Mouse (Mus musculus): ENCODE data around the gene Adam17.
A peak's percentile ranks its signal among the peaks of the same experiment; 100 is the strongest.

The Adam17 gene

DNA sequence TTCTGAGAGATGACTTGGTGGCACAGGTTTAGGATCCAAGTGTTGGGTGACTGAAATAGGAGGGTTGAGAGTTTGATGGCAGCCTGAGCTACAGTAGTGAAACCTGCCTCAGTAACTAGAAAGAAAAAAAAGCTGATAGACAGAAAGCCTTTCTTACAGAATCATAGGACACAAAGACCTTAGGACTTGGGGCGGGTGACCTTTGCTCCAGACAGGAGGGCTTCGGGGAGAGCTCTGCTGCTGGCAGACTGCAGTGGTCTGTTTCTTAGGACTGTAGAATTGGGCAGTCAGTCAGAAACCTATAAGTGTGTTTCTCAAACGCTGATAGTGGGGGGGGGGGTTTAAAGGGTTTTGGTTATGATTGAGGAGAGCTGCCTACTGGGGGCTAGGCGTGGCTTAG, 67.7 kb downstream of the Adam17 start:
- peak; percentile 63 for DNase-seq

DNA sequence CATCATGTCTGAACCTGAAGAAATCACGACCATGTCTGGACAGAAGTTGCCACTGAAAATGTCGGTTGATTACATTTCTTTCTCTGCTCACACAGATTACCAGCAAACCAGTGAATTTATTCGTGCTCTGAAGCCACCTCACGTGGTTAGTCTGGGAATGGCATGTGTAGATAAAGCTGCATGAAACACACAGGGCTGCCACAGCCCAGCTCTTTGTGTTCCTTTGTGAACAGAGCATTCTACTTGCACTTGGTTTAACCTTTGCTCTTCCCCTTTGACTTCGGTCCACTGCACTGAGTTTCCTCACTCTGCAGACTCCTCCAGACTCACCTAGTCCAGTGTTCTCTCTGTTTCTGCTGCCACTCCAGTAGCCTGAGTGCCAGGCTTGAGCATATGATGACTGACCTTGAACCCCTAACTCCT, 71.1 kb downstream of the Adam17 start:
- DNase-seq = peak; percentile 87

DNA sequence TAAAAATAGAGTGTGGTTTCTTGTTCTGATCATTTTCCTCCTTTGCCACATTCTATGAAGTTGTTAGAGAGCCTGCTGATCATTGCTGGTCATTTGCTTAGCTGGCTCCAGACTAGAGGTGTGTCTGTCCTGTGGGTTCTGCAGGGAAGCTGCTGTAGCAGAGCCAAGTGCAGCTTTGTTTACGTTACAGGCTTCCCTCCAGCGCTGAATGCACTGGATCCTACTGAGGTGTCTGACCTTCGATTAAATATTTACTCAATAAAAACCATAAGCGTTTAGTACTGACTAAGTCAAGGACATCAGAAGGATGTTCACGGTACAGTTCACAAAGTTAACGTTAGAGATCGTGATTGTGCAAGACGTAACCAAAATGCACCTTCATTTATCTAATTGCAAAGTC, 71.5 kb downstream of the Adam17 start:
- peak; percentile 73 for DNase-seq

DNA sequence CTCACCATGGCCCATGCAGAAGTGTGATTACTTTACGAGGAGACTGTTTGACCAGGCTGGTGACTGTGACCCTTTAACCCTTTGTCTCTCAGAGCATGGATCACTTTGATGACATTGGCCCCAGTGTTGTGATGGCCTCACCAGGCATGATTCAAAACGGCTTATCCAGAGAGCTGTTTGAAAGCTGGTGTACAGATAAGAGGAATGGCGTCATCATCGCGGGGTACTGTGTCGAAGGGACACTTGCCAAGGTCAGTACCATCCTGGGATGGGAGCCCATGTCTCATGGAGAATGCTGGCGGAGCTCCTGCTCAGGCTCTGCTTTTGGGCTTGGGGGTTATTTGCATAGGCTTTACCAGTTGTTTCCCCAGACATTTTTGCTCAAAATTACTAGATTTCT, 72.1 kb downstream of the Adam17 start:
- no peak for DNase-seq

DNA sequence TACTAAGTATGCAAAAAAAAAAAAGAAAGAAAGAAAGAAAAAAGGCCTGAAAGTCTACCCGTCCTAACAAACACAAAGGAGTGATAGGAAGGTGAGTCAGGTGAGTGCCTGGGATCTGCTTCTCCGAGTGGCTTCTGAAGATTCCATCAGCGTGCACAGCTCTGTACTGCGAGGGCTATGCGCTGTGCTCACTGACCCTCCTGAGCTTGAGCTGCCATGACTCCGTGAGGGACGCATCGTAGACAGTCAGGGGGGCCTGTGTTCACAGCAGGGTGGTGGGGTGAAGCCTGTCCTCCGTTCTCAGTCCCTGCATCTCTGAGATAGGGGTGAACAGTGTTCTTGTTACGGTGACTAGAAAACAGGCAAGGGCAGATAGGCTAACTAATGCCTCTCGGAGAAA, 74.6 kb downstream of the Adam17 start:
- no peak for DNase-seq

DNA sequence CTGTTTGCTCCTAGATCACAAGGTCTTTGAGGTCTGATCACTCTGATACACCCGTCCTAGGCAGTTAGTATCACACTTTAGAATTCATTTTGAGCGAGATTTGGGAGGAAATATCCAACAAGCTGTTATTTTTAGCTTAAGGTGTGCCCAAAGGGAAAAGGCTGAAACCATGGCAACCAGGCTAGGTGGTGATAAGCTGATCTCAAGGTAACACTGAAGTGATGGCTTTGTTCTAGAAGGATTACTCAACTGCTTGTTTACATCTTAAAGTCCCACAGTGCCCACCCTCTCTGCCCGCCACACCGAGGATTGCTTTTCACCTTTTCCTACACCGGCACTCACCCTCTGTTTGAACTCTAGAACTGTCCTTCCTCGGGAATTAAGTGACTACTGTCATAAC, 83.8 kb downstream of the Adam17 start:
- DNase-seq = no peak

DNA sequence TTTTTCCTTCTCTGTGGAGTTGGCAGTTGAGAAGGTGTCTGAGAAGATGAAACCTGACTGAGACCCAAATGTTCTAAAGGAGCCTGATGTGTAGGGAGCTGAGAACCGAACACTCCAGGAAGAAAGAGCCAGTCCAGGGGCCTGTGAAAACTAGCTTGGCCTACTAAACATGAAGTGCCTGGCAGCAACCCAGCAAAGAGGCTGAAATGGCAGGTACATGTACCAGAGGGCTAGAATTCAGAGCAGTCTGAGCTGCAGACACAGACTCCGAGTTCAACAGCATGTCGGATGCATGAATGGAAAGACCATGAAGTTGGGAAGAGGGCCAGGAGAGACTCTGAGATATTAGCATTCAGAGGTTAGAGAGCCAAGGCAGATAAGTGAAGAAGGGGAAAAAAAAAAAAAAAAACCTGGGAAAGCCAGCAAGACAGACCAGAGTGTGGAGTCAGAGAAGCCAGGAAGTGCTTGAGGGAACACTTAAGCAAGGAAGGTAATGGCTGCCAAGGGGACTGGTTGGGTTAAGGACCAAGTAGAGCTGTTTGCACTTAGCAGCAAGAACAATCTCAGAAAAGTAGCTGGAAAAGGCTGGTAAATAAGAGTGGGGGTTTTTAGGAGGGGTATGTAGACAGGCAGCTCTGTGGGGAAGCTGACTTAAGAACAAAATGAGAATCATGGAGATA, 84.6 kb downstream of the Adam17 start:
- no peak for DNase-seq

DNA sequence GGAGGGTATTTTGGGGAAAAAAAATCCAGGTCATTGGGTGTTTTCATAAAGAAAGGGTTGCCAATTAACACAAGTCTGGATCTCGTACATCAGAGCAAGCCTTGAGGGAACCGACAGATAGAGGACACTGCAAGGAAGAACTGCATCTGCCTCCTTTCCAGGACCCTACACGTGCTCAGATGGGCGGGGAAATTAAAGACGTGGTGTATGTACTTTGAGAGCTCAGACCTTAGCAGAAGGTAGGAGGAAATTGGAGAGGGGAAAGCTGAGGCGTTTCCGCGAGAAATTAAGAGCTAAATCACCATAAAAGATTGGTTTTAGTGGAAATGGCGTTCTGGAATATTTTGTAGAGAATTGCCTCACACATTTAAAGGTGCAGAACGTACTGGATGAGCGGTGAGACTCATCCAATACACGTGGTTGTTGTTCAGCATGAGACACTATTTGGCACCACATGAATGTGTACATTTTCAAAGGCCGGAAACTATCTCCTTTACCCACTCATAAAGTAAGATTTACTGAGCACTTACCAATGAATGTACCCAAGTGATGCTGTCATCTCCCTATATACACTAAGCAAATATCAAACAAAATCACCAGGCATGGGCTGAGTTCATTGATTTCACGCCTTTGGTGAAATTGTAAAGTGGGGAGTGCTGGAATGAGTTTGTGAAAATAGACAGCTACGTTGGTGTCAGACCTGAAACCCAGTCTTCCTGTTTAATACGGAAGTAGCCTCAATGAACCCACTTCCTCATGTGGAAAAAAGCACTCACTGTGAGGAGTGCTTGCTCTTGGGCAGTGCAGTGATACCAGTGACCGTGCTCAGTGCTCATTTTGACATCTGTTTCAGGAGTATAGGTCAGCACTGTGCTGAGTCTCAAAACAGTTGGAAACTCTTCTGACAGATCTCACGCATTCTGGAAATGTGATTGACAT, 86.5 kb downstream of the Adam17 start:
- DNase-seq = peak; percentile 26

DNA sequence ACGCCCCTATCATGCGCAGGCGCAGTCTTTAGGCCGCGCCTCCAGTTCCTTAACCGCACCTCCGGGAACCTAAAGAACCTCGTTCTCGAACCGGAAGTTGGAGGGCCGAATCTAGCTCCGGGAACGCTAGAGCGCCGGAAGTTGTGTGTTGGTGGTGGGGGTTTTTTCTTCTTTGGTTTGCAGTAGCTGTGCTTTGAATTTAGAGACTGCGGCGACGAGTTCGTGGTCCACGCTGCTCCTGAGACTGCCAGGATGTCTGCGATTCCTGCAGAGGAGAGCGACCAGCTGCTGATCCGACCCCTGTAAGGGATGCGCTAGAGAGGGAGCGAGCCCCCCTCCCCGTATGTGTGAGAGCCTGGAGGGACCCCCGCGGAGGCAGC, 87.2 kb downstream of the Adam17 start, which contains the start of gene Itgb1bp1:
Itgb1bp1 (minus strand) TSS at position 42 of the 380 bp plus-strand sequence.
- DNase-seq = peak; percentile 98

DNA sequence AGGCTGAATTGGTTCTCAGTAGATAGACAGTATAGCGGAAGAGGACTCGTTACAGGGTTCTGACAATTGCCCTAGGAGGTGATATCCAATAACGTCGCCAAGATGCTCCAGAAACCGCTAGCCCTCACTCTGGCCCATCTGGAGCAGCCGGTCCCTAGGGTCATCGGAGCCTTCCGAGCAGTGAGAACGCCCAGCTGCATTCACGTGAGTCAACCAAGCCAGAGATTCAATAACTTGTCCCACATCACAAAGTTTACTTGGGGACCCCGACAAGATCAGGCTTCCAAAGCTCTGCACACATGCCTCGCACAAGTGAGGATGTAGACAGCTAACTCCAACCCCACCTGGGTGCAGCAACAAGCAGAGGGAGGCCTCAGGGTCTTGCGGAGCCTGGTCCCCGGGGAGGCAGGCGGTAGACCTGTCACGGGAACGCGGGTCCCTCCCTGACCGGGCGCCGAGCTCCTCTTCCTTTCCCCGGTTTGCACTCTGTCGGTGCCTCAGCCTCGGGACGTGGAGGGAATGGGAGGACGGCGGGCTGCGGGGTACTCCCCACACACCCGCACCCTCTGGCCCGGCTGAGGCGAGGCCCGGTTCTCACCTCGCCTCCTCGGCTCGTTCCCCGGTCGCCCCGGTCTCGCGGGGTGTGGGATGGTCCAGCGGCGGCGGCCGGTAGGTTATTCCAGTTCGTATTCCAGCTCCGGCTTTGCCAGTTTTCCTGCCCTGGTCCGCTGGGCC, 87.8 kb downstream of the Adam17 start:
- no peak for DNase-seq

DNA sequence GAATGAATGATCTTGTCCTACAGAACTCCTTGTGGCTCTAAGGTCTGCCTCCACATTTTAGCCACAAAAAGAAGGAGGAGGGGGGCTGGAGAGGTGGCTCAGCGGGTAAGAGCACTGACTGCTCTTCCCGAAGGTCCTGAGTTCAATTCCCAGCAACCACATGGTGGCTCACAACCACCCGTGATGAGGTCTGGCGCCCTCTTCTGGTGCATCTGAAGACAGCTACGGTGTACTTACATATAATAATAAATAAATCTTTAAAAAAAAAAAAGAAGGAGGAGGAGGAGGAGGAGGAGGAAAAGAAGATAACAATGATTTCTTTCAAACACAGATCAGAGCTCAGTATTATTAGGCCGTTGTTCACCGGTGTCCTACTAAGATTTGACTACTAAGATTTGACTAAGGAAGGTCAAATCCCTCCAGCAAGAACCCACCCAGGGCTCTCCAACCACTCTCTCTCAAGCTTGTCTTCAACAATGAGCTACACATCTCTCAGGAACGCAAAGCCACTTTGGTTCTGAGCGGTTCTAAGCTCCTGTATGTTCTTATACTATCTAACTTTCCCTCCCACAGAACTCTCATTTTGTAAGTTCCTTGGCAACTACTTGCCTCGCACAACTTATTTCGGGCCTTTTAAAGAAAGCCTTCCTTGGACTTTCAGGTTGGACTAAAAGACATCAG, 88.5 kb downstream of the Adam17 start, which contains the start of gene Cpsf3:
Cpsf3 (plus strand) TSS at position 631 of the 681 bp plus-strand sequence.
- no peak for DNase-seq

DNA sequence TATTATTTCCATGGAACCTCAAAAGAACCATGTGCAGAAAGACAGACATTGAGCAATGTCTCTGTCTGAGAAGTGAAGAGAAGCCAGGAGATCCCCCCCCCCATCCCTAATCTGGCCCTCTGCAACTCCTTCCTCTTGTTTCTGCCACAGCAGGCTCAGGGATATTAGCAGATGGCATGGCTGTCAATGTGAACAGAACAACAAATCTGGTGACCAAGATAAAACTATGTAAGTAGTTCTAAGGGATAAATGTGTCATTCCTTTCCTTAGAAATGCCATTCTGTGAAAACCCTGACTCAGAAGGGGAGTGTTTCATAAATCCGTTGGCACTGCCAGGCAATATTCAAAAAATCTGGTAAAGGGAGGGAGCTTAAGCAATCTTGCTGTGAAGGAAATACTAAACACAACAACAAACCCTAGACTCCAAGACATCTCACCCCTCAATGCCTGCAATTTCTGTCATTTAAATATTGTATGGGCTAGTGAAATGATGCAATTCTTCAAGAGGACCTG, 96.0 kb downstream of the Adam17 start:
- DNase-seq = no peak

DNA sequence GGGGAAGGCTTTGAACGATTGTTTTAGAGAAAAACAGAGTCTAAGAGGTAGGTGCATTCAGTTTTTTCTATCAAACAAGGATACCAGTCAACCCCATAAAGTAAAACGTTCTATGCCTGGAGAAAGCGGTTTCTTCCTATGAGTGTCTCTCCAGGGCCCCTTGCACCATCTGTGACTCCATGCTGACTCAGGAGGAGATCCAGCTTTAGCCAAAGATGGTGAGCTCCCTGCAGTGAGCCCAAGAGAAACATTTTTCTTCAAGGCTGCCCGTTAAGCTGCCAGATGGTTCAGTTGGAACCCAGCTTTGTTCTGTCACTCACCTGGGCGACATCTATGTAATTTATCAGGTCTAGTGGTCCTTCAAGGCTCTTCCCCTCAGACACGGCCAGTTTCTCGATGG, 99.0 kb downstream of the Adam17 start:
- no peak for DNase-seq

Measured in kidney, adult 11 months (tissue).